Mouse (Mus musculus) NIH3T3 (cell line): ENCODE measurements around the gene Nxnl2.

Experiments
- DNase-seq: peaks from one replicate; pipeline ENCODE4 v3.0.0-alpha.2; 2012; ENCODE audit warnings: low read depth

The Nxnl2 gene

GRCm38 (mm10) chr13:51170691-51171680 lies at the start of gene Nxnl2:
Gene Nxnl2, plus strand, starts transcription at chr13:51171022.
- no peak for DNase-seq

- DNase-seq, result no peak
Observed at GRCm38 (mm10) chr13:51121966-51122365, 48.9 kb upstream of the Nxnl2 start.

- DNase-seq, result no peak
Observed at GRCm38 (mm10) chr13:51122771-51123170, 48.1 kb upstream of the Nxnl2 start.

- DNase-seq, result no peak
Observed at GRCm38 (mm10) chr13:51125357-51125756, 45.5 kb upstream of the Nxnl2 start.

- DNase-seq, result no peak
Observed at GRCm38 (mm10) chr13:51127906-51128305, 42.9 kb upstream of the Nxnl2 start.

GRCm38 (mm10) chr13:51128417-51128816 lies 42.4 kb upstream of the Nxnl2 start:
- no peak for DNase-seq

- no peak for DNase-seq
Observed at GRCm38 (mm10) chr13:51131179-51131578, 39.6 kb upstream of the Nxnl2 start.

- no peak for DNase-seq
Observed at GRCm38 (mm10) chr13:51136315-51136714, 34.5 kb upstream of the Nxnl2 start.

- peak; percentile 15 for DNase-seq
Observed at GRCm38 (mm10) chr13:51136996-51137701, 33.7 kb upstream of the Nxnl2 start.

- DNase-seq, result no peak
Observed at GRCm38 (mm10) chr13:51137702-51138031, 33.2 kb upstream of the Nxnl2 start.

GRCm38 (mm10) chr13:51147106-51147505 lies 23.7 kb upstream of the Nxnl2 start:
- DNase-seq, result no peak

- no peak for DNase-seq
Observed at GRCm38 (mm10) chr13:51152966-51153669, 17.7 kb upstream of the Nxnl2 start.

GRCm38 (mm10) chr13:51153670-51154030 lies 17.2 kb upstream of the Nxnl2 start:
- DNase-seq, result no peak

GRCm38 (mm10) chr13:51155178-51156013 lies 15.4 kb upstream of the Nxnl2 start:
- DNase-seq, result no peak

- DNase-seq, result no peak
Observed at GRCm38 (mm10) chr13:51156014-51156386, 14.8 kb upstream of the Nxnl2 start.

GRCm38 (mm10) chr13:51157291-51157690 lies 13.5 kb upstream of the Nxnl2 start:
- no peak for DNase-seq

GRCm38 (mm10) chr13:51161672-51162071 lies 9.2 kb upstream of the Nxnl2 start:
- DNase-seq, result no peak

- DNase-seq, result no peak
Observed at GRCm38 (mm10) chr13:51162246-51162645, 8.6 kb upstream of the Nxnl2 start.

- DNase-seq, result no peak
Observed at GRCm38 (mm10) chr13:51166711-51167110, 4.1 kb upstream of the Nxnl2 start.

- DNase-seq, result no peak
Observed at GRCm38 (mm10) chr13:51170215-51170614, 607 bp upstream of the Nxnl2 start.

- DNase-seq, result no peak
Observed at GRCm38 (mm10) chr13:51172601-51173000, 1.8 kb downstream of the Nxnl2 start.

- no peak for DNase-seq
Observed at GRCm38 (mm10) chr13:51178932-51179331, 8.1 kb downstream of the Nxnl2 start.
